Mouse (Mus musculus): ENCODE measurements around the gene Dusp10.

DNA sequence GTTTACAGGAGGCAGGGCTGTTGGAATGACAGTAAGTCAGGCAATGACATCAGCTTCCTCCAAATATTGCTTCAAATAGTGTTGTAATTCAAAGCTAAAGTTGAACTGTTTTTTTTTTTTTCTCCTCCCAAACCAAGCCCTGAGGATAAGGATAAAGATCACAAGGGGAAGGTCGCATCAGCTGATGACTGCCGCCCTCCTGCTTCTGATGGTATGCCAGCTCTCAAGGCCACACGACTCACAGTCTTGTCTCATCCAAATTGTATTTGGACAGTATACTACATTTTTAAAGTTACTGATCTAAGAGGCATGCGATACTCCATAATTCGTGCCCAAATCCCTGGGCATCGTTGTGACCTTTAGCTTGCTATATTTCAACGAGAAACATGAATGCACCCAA lies 70.1 kb downstream of the Dusp10 start:
- no peak for TF ChIP-seq CTCF (IDR thresholded peaks at IDR 0.05; ENCODE audit: borderline replicate concordance, extremely low read depth, insufficient read depth, insufficient read length)
- no peak for TF ChIP-seq POLR2A (IDR thresholded peaks at IDR 0.05; ENCODE audit: borderline replicate concordance, extremely low read depth, insufficient read depth, insufficient read length, poor library complexity, severe bottlenecking)

Measured in brain, embryonic 14.5 days (tissue).